Mouse (Mus musculus) urinary bladder, adult 2 months (tissue): Measurements from ENCODE around the gene Kcnv2. TPM values are rescaled to one million over a fixed set of nuclear protein-coding genes. Genes with fewer than 3 reads are reported as not detected.

ENCODE experiments used
- DNase-seq: peaks from one replicate; pipeline ENCODE4 v3.0.0; 2022; ENCODE audit warnings: low spot score
- polyA plus RNA-seq: library from polyadenylated mRNA; depleted of rRNA; stranded (reverse); fragments of >200 nt; gene quantifications from 2 replicates; pipeline ENCODE4 v1.2.3, GENCODE M21; 2012; rRNA removed

Kcnv2 gene
- polyA plus RNA-seq, 1 experiment, result 0.03 TPM

DNA sequence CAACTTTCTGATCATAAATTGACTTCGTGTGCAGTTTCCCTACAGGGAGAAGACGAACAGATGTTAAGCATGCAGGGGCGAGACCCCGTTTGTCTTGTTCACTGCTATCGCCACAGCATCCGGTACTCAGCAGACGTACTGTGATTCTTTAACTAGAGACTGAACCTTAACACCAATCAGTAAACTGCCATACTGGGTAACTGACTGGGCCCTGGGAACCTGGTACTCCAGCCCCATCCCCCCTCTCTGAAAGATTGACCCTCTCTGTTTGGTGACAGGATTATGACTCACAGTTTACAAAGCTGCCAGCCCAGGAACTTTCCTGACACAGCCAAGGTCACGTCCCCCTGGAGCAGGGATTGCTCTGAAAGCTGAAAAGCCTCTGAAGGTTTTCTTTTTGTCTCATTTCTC is 42.1 kb downstream of the Kcnv2 start:
- no peak for DNase-seq

DNA sequence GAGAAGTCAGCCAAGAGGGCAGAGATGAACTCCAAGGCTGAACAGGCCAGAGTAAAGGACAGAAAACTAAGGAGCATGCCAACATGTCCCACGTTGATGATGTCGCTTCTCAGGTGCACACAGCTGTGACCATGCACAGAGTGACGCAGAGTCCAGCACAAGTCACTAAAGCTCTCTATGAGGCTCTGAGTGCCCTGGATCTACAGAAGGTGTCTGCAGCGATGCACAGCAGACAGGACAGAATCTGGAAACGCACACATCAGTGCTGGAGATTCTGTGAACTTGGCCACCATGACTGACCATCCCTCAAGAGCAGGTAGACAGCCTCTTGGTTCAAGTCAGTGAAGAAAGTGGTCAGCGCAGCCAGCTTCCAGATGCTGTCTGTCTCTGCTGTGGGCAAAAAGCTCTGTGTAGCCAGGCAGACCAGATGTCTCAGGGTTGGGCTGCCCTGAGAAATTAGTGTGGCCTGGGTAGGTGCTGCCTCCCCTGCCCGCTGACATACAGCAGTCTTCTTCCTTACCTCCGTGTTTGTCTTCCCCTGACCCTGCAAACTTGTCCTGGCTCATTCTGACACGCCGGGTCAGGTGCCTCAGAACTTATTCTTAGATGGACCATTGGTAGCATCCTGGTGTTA is 43.8 kb downstream of the Kcnv2 start:
- no peak for DNase-seq

- DNase-seq, result no peak
These were observed 47.2 kb downstream of the Kcnv2 start for GRCm38 (mm10) chr19:27369461-27370135.

DNA sequence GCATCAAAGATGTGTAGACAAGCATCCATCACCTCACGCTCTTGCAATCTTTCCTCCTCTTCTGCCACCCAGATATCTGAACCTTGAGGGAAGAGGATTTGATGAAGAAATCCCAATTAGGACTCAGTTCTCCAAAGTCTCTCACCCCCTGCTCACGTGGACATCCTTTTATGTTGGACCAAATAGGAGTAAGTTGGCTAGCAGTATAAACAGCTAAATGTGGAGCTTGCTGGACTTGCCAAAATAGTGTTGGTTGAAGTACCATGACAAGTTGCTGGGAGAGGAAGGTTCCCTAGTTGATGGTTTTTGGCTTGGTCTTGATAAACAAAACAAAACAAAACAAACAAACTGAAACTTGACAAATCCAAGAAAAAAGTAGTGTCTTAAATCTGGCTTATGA is 47.8 kb downstream of the Kcnv2 start:
- DNase-seq, result no peak

DNA sequence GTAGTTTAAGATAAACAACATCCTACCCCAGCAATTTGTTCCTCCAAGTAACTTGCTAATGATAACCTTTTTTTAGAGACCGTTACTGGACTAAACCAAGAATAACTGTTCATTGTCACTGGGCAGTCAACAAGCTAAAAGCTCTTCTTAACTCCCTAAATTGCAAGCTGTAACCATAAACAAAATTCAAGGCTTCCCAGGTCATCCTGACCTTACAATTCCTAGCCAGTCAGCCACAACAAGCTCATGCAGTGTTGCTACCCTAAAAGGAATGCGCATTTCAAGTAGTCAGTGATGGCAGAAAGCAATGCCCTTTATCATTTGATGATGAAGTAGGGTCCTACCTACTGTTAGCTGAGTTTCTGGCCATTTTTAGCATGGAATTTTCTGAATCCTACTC is 48.4 kb downstream of the Kcnv2 start:
- DNase-seq, result no peak

- no peak for DNase-seq
These were observed 57.5 kb downstream of the Kcnv2 start for GRCm38 (mm10) chr19:27379712-27380401.

- DNase-seq, result no peak
These were observed 59.7 kb downstream of the Kcnv2 start for GRCm38 (mm10) chr19:27382131-27382530.

- DNase-seq, result no peak
These were observed 60.9 kb downstream of the Kcnv2 start for GRCm38 (mm10) chr19:27383266-27383665.

GRCm38 (mm10) chr19:27385304-27385703 is 62.9 kb downstream of the Kcnv2 start:
- DNase-seq, result no peak

Other genes with a start within 250 kb of the Kcnv2 start
- gene Vldlr, start 106.1 kb upstream of the Kcnv2 start, polyA plus RNA-seq, result 14.2 and 16.0 TPM in 2 replicates
- gene Pum3, start 107.2 kb downstream of the Kcnv2 start, polyA plus RNA-seq, result 20.0 and 27.3 TPM in 2 replicates